Mouse (Mus musculus): Measurements from ENCODE around the gene H2al1g.

DNA sequence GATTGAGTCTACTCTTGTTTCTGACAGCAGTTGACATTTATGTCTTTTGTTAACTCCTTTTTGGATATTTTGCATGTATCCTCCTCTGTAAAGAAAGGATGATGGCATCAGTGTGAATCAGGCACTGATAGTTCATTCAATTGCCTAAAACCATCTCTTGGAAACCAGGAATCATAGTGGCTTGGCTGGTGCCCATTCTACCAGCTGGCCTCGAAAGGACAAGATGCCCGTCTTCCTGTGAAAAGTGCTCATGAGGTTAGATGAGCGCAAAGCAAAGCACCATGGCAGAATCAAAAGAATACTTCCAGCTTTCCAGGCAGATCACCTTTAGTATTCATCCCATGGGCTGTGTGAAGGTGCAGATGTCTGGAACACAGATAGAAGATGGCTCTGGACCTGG lies 28.7 kb downstream of the H2al1g start:
- TF ChIP-seq ZKSCAN1 (IDR thresholded peaks at IDR 0.05; ENCODE audit: borderline replicate concordance, low read depth, low read length) (no peak), HCFC1 (IDR thresholded peaks at IDR 0.05; ENCODE audit: low read depth, low read length) (no peak)

Data from CH12.LX (cell line).